Mouse (Mus musculus): ENCODE results near the gene Anp32a.

Anp32a gene

DNA sequence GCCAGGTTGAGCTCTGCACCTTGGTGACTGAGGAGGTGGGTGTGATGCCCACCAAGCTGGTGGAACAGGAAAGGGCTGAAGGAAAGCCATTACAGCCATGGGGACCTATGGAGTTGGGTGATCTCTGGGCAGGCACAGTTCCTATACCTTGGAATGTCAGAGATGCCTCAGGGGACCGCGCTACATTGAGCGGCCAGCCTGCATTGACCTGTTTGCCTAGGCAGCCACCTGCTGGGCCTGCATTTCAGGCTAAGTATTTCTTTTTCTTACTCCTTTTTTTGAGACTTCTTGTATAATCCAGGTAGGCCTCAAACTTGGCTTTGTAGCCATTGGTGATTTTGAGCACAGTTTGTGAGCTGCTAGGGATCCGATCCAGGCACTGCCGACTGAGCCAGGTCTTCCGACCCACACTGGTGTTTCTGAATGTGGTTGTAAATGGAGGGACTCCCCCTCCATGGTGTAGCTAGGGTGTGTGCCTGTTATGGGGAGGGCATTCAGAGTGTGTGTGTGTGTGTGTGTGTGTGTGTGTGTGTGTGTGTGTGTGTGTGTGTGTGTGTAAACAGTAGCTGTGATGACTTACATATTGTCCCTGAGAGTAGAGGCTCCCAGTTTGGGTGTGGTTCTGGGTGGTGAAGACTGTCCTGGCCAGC is 27.3 kb downstream of the Anp32a start:
- no peak for DNase-seq (ENCODE audit: low read depth, low spot score)

GRCm38 (mm10) chr9:62369172-62369571 is 28.1 kb downstream of the Anp32a start:
- DNase-seq (ENCODE audit: low read depth, low spot score): no peak

DNA sequence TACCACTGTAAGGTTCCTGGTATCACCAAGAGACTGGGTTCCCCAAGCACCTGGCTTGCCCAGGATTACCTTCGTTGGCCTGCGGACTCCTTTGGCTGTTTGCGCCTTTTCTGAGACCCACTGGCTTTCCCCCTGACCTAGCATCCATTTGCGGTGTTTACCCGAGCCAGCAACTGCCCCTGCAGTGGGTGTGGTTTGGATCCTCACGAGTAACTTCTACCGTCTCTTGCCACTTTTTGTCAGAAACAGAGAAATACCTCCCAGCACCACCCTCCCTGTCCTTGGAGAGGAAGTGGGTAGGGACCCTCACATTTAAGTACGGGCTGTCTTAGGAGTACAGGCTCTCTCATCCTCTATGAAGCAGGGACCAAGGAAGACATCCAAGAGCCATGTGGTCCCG is 29.1 kb downstream of the Anp32a start:
- no peak for DNase-seq (ENCODE audit: low read depth, low spot score)

GRCm38 (mm10) chr9:62370648-62371280 is 29.7 kb downstream of the Anp32a start:
- no peak for DNase-seq (ENCODE audit: low read depth, low spot score)

- no peak for DNase-seq (ENCODE audit: low read depth, low spot score)
These were observed 30.9 kb downstream of the Anp32a start for GRCm38 (mm10) chr9:62371745-62372555.

DNA sequence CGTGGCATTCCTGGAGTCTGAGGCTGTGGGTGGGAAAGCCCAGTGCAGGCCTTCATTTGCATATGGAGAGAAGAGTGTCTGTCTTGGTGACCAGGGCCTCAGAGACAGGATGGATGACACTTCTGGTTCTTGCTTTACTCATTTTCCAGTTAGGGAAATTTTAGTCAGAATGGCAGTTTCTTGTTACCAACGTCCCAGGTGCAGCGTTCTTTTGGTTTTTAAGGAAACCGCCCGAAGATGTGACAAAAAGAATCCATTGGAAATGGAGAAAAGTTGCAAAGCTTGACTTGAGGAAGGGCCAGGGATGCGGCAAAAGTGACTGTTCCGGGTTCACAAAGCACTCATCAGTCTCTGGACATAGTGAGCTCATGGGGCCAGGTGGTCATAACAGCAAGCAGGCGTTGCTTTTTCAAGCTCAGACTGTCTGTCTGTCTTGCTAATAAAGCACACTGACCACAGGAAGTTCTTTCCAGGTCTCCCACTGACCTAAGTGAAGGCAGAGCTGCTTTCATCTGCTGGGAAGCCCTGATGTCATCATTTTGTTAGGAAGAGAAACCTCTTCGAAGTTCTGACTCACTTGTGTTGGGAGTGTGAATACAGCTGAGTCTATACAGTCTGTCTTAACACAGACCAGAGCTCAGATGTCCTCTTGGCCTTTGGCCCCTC is 31.6 kb downstream of the Anp32a start:
- peak; percentile 54 for DNase-seq (ENCODE audit: low read depth, low spot score)

GRCm38 (mm10) chr9:62373222-62374123 is 32.4 kb downstream of the Anp32a start:
- peak; percentile 42 for DNase-seq (ENCODE audit: low read depth, low spot score)

GRCm38 (mm10) chr9:62374276-62374675 is 33.2 kb downstream of the Anp32a start:
- DNase-seq (ENCODE audit: low read depth, low spot score): no peak

GRCm38 (mm10) chr9:62377897-62378296 is 36.8 kb downstream of the Anp32a start:
- no peak for DNase-seq (ENCODE audit: low read depth, low spot score)

- DNase-seq (ENCODE audit: low read depth, low spot score): no peak
These were observed 39.3 kb downstream of the Anp32a start for GRCm38 (mm10) chr9:62380351-62380750.

DNA sequence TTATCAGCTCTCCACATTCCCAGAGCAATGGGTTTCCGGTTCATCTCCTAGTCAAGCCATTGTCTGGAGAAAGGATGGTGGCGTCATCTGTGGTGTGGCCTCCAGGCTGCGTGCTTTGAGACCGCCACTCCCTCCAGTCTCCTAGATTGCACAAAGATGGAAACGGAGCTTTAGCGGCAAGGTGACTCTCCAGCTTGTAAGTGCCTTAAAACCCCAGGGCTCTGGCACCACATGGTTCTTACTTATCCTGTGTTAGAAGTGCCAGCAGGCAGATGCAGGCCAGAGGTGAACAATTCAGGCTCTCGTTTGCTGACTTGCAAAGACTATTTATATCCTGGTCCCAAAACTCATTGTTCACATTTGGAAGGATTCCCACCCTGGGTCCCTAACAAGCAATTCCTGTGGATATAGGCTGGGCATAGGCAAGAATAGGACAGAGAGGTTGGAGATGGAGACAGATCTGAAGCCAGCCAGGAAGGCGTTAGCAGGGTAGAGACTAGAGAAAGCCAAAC is 40.4 kb downstream of the Anp32a start:
- DNase-seq (ENCODE audit: low read depth, low spot score): no peak

DNA sequence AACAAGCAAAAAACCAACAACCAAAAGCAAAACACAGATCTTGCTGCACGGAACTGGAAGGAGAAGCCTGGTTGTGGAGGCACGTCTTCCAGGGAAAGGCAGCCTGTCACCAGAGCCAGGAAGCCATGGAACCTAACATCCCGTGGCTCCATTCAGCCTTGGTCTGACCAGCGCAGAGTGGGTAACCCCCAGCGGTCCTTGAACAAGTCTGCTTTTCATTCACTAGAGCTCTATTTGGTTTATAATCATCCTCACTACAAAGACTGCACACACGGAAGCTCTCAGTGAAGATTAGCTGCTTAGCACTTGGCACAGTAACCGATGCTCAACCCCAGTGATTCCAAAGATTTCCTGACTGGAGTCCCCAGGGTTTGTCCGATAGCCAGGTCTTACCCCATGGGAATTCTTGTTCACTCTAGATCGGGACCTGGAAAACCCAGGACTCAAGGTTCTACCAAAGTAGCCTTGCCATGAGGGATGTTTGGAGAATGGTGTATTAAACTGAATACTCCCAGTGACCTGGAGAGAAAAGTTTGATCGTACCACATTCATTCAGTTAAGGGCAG is 41.5 kb downstream of the Anp32a start:
- DNase-seq (ENCODE audit: low read depth, low spot score): no peak

DNA sequence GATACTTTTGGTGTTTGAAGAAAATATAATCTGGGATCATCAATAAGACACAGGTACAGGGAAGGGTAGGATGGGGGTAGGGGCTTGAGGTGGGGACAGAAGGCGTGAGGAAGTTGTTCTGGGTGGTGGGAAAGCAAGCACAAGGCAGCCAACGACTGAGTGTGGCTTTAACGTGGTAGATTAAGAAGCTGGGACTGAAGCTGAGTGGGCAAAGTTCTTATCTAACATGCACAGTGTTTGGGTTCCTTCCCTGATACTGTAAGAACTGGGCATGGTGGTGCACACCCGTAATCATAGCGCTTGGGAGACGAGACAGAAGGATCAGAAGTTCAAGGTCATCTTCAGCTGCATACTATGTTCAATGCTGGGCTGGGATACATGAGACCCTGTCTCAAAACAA is 44.0 kb downstream of the Anp32a start:
- no peak for DNase-seq (ENCODE audit: low read depth, low spot score)

DNA sequence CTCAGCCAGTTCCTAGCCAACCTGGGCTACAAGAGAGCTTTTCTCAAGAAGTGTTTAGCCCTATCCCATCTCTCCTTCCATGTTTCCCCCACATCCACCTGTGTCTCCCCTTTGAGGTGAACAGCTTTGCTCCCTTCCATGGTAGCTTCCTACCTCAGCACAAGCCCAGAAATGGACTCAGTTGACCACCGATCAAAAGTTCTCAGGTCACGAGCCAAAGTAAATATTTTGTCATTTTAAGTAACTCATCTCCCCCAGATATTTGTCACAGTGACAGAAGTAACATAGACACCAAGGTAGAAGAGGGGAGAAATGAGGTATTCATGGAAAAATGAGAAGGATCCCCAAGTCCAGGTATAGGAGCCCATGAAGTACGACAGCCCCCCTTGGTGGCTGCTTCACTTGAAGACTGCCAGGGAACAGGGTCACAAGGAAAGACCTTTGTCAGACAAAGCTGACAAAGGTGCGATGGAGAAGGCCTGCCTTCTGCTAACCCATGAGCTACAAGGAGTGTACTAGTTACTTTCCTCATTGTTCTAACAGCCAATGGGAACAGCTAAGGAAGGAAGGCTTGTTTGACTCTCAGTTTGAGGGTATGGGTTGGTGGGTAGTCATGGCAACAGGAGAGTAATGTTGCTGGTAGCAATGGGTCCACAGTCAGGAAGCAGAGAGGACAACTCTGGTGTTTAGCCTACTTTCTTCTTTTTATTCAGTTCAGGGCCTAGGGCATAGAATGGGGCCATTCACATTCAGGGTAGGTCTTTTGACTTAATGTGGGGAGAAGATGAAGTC is 44.8 kb downstream of the Anp32a start:
- no peak for DNase-seq (ENCODE audit: low read depth, low spot score)

DNA sequence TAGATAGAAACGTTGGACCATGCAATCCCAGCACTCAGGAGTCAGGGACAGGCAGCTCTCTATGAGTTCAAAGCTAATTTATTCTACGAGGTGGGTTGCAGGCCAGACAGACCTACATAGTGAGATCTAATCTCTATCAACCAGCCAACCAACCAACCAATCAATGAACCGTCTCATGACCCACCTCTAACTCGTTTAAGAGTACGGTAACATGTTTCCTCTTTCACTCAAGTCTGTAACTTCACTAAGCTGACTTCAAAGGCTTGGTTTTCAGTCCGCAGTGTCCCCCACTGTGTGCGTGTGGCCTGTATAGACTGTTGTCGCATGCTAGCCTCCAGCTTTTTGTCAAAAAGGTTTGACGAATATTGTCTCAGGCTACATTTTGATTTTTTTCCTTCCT is 48.6 kb downstream of the Anp32a start:
- no peak for DNase-seq (ENCODE audit: low read depth, low spot score)

- no peak for DNase-seq (ENCODE audit: low read depth, low spot score)
These were observed 52.4 kb downstream of the Anp32a start for GRCm38 (mm10) chr9:62393531-62393930.

DNA sequence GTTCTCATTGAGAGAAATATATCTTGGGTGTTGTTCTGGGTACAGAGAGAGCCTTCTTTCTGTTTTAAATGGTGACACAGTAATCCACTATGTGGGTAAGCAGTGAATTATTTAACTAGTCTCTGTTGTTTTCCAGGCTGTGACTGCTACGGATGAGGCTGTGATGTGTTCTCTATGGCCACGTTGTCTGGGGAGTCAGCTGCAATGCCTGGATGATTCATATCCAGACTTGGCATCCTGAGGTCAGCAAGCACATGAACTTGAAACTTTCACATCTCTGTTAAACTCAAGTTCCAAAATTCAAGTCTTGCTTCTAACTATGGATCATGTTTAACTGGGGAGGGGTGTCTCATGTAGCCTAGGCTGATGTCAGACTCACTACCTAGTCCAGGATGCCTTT is 53.1 kb downstream of the Anp32a start:
- peak; percentile 74 for DNase-seq (ENCODE audit: low read depth, low spot score)

DNA sequence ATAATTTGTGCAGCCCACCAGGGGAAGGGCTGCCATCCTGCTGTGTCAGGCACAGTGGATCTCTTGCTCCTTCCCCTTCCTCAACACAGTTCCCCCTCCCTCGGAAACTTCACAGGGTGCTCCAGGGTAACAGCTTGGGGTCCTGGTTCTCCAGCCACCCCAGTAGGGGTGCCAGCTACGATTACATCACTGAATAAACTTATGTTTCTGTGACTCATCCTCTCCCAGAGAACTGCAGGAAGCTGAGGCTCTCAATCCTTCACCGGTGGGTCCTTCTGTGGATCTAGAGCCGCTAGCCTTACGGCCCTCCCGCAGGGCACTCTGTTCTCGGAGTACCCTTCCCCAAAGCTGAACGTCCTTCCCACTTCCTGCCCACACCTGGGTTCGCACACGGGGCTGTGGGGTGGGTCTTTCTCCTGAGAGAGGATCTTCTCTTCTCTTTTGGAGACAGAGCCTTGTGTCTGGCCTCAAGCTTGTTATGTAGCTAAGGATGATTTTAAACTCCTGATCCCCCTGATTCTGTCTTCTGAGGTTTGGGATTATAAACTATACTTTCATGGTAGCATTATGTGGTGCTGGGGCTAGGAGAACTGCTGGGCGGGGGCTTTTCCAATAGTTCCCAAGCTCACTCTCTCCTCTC is 59.6 kb downstream of the Anp32a start:
- DNase-seq (ENCODE audit: low read depth, low spot score): peak; percentile 24

- DNase-seq (ENCODE audit: low read depth, low spot score): no peak
These were observed 60.5 kb downstream of the Anp32a start for GRCm38 (mm10) chr9:62401589-62401988.

All from 3T3-L1 (cell line).